Mouse (Mus musculus) limb, embryonic 12.5 days (tissue): ENCODE measurements around the gene Rps18. TPM values are rescaled to one million over a fixed set of nuclear protein-coding genes. Genes with fewer than 3 reads are reported as not detected.

Experiments used
- ATAC-seq: fragments of 200-750 bp; cut with Nextera tagmentation; 2 replicates; pipeline ENCODE4 v1.8.0; 2017; ENCODE audit warnings: low read depth, moderate TSS enrichment; ENCODE audit not compliant: insufficient number of reproducible peaks, insufficient read depth, low FRiP score, low TSS enrichment
- H3K27ac ChIP-seq: fragments of 300-500 bp; sonication (generic); 2 replicates; pipeline ENCODE4 v1.5.1; 2016; ENCODE audit warnings: mild to moderate bottlenecking, moderate library complexity
- H3K27me3 ChIP-seq: fragments of 300-500 bp; sonication (generic); 2 replicates; pipeline ENCODE4 v1.6.1; 2016; ENCODE audit warnings: mild to moderate bottlenecking, moderate library complexity
- H3K36me3 ChIP-seq: fragments of 300-500 bp; sonication (generic); 2 replicates; pipeline ENCODE4 v1.6.1; 2016; ENCODE audit warnings: mild to moderate bottlenecking, moderate library complexity
- H3K4me1 ChIP-seq: fragments of 300-500 bp; sonication (generic); replicated peaks from 2 replicates; pipeline ENCODE4 v1.6.1; 2016
- H3K4me2 ChIP-seq: fragments of 300-500 bp; sonication (generic); 2 replicates; pipeline ENCODE4 v1.6.1; 2016; ENCODE audit warnings: mild to moderate bottlenecking, moderate library complexity
- H3K4me3 ChIP-seq: fragments of 300-500 bp; sonication (generic); replicated peaks from 2 replicates; pipeline ENCODE4 v1.5.1; 2016; ENCODE audit warnings: mild to moderate bottlenecking
- H3K9ac ChIP-seq: fragments of 300-500 bp; sonication (generic); replicated peaks from 2 replicates; pipeline ENCODE4 v1.6.1; 2016; ENCODE audit warnings: mild to moderate bottlenecking, moderate library complexity
- H3K9me3 ChIP-seq: fragments of 300-500 bp; sonication (generic); 2 replicates; pipeline ENCODE4 v1.6.1; 2016; ENCODE audit warnings: mild to moderate bottlenecking, moderate library complexity
- WGBS: fragments of 180-500 bp; shearing (Covaris S2); methylation state at CpG from one replicate; pipeline ENCODE4 v1.1.7; 2016; 5-methylcytosine and 5-hydroxymethylcytosine counted together
- polyA plus RNA-seq: library from polyadenylated mRNA; unstranded; fragments of >200 nt; fragmentation: Nextera tagmentation; extraction: Ambion mirVana; gene quantifications from 2 replicates; pipeline ENCODE4 v1.2.1, GENCODE M21; 2016

Rps18 gene
- polyA plus RNA-seq, 1 experiment from 2014 or later = 1,388 TPM

DNA sequence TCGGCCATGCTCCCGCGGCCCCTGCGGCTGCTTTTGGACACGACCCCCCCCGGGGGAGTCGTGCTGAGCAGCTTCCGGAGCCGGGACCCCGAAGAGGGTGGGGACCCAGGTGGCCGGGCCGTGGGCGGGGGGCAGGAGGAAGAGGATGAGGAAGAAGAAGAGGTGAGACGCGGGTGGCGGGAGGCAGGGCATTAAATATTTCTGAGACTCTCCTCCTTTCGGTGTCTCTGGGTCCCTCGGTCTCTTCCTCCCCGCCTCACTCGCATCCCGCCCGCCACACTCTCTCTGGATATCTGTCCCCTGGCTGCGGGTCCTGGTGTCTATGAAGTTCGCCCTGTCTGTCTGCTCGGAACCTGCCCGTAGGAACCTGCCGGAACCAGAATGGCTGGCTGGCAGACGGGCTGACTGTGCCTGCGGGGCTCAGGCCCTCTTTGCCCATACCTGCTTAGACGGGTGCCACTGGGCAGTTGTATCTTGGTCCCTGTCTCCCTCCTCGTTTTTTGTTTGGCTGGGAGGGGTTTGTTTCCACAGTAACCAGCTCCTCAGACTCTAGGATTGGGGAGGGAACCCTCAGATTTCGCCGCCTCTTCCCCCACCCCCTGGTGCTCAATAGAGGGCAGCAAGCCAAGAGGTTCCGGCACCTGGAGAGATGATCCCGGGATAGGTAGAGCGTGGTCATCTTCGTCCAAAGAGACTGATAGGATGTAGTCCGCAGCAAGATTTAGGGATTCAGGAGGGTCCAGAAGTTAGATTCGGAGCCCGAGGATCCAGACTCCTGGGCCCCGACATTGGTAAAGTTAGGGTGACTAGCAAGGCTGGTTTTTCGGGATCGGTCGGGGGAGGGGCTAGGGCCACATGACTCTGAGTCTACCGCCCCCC is 25.3 kb downstream of the Rps18 start:
- peaks cover 18% of the 10 kb centered on the region for H3K4me1 ChIP-seq

DNA sequence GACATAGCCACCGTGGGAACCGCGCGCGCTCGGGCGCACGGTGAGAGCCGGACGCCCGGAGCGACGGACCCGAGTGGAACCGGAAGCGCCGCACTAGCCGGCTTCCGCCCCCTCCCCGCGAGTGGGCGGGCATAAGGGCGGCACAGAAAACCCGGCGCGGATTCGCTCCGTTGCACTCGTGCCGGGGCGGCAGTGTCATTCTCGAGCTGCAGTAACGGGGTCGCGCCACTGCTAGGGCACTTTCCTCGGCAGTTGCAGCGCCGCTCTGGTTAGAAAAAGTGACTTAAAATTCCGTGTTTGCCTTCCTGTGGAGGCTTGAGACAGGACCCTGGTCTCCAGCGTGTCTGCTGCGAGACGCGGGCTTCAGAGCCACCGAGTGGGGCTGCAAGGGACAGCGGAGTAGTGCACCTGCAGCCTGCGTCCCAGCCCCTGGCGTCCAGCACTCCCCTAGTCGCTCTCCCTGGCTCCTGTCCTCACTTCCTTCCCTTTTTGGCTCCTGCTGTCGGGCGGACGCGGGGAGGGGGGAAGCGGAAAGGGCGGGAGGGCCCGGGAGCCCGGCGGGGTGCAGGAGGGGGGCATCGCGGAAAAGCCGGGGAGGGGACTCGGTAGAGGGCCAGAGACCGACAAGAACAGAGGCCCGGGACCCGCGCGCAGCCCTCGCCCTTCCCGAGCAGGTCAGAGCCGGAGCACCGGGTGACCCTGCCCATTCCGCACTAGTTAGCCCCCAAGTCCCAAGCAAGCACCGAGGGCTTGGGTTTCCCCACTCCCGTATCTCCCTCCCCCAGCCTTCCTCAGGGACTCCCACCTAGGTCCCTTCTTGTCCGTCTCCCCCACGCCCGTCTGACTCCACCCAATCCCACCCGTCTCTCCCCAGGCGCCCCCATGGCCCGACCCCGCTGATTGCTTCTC is 26.2 kb downstream of the Rps18 start, which contains the start of gene Rgl2:
Rgl2 (plus strand) TSS at position 173 of the 909 bp plus-strand sequence.
- Histone ChIP-seq H3K4me1 (peaks cover 18% of the 10 kb centered on the region), H3K36me3 (peaks cover 57% of the 10 kb centered on the region), H3K27ac (peak within 1 kb of the TSS; percentile 97), H3K4me3 (peak within 1 kb of the TSS; percentile 73), H3K9me3 (no peaks in the 10 kb centered on the region), H3K4me2 (peak within 1 kb of the TSS; percentile 88), H3K9ac (peak within 1 kb of the TSS; percentile 74), H3K27me3 (no peaks in the 10 kb centered on the region)
- ATAC-seq = peak; percentile 63
- under 1% methylated on average over 73 of the region's 80 CpGs for WGBS

More for the DNA sequence above, 25.3 kb downstream of the Rps18 start:
- Histone ChIP-seq H3K9ac (peak overlapping the region; percentile 74), H3K27ac (peak overlapping the region; percentile 97), H3K4me2 (peak overlapping the region; percentile 88), H3K36me3 (peaks cover 59% of the 10 kb centered on the region), H3K9me3 (no peaks in the 10 kb centered on the region), H3K27me3 (no peaks in the 10 kb centered on the region), H3K4me3 (peak overlapping the region; percentile 73)
- no peak for ATAC-seq
- under 1% methylated on average over 45 of the region's 45 CpGs for WGBS

DNA sequence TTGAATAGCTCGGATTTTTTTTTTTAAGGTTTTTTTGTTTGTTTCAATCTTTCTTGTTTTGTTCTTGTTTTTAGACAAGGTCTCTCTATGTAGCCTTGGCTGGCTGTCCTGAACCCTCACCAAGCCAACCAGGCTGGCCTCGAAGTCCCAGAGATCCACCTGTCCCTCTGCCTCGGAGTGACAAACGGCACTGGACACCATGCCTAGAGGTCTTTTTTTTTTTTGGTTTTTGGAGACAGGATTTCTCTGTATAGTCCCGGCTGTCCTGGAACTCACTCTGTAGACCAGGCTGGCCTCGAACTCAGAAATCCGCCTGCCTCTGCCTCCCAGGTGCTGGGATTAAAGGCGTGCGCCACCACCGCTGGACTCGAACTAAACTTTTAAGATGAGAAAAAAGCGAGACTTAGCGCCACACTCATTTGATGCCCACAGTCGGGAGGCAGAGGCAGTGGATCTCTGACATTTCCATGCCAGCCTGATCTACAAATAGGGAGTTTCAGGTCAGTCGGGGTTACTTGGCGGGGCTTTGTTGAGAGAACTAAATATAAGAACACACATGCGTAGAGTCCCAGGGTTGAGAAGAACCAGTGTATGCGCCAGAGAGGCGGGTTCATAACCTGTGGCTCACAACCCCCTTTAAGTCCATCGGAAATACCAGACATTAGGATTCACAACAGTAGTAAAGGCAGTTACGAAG is 27.4 kb downstream of the Rps18 start:
- 63% methylated on average over 21 of the region's 21 CpGs for WGBS

DNA sequence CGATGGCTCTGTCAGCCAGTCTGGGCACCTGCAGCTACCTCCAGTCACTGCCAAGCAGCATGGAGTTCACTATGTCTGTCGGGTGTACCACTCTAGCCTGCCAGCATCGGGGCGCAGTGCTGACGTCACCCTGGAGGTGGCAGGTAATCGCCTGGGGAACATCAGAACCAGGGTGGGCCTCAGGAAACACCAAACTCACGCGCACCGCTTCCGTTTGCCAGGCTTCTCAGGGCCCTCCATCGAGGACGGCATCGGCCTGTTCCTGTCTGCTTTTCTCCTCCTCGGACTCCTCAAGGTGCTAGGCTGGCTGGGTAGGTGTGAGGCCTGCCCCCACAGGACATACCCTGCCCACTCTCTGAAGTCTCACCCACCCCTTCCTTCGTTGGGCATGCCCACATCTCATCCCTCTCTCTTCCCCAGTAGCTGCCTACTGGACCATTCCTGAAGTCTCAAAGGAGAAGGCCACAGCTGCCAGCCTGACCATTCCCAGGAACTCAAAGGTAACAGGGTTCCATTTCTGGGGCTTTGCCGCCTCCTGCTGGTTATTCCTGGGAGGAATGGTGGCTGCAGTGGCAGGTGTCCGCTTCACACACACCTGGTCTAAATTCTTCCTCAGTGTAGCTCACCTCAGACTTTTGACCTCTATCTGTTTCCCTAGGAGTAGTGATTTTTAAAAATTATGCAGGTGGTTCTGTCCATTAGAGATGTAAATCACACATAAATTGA is 29.4 kb downstream of the Rps18 start:
- no peaks in the 10 kb centered on the region for H3K9me3 ChIP-seq
- no peak overlapping the region for H3K4me3 ChIP-seq
- no peak for ATAC-seq
- H3K4me1 ChIP-seq = peaks cover 15% of the 10 kb centered on the region
- no peak overlapping the region for H3K9ac ChIP-seq
- no peaks in the 10 kb centered on the region for H3K27me3 ChIP-seq
- 79% methylated on average over 17 of the region's 17 CpGs for WGBS
- H3K36me3 ChIP-seq = peaks cover 29% of the 10 kb centered on the region
- H3K4me2 ChIP-seq = no peak overlapping the region
- no peak overlapping the region for H3K27ac ChIP-seq

More for the DNA sequence above, 27.4 kb downstream of the Rps18 start:
- H3K36me3 ChIP-seq = peaks cover 45% of the 10 kb centered on the region
- no peak overlapping the region for H3K27ac ChIP-seq
- peak overlapping the region; percentile 74 for H3K9ac ChIP-seq
- no peaks in the 10 kb centered on the region for H3K27me3 ChIP-seq
- H3K4me2 ChIP-seq = peak overlapping the region; percentile 88
- no peaks in the 10 kb centered on the region for H3K9me3 ChIP-seq
- ATAC-seq = no peak
- peaks cover 18% of the 10 kb centered on the region for H3K4me1 ChIP-seq
- H3K4me3 ChIP-seq = peak overlapping the region; percentile 73

DNA sequence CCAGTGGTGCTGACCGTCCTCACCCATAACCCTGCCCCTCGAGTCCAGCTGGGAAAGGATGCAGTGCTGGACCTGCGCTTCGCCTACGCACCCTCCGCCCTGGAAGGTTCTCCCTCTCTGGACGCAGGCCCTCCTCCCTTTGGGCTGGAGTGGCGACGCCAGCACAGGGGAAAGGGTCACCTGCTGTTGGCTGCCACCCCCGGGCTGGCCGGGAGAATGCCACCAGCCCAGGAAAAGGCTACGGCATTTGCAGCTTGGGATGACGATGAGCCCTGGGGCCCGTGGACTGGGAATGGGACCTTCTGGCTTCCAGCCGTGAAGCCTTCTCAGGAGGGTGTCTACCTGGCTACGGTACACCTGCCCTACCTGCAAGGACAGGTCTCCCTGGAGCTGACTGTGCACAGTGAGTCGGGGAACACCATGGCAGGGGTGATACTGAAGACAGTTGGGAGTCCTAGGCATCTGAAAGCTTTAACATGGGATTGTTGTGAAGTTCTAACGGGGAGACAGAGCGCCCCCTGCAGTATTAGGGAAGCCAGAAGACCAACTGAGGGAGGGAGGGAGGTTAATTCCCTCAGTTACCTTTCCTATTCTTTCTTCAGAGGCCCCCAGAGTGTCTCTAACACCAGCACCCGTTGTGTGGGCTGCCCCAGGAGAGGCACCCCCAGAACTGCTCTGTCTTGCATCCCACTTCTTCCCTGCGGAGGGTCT is 30.2 kb downstream of the Rps18 start:
- Histone ChIP-seq H3K9ac (no peak overlapping the region), H3K36me3 (peaks cover 29% of the 10 kb centered on the region), H3K9me3 (no peaks in the 10 kb centered on the region), H3K4me1 (peaks cover 9% of the 10 kb centered on the region), H3K27ac (no peak overlapping the region), H3K27me3 (no peaks in the 10 kb centered on the region), H3K4me2 (no peak overlapping the region), H3K4me3 (no peak overlapping the region)
- 81% methylated on average over 21 of the region's 21 CpGs for WGBS
- ATAC-seq = no peak

DNA sequence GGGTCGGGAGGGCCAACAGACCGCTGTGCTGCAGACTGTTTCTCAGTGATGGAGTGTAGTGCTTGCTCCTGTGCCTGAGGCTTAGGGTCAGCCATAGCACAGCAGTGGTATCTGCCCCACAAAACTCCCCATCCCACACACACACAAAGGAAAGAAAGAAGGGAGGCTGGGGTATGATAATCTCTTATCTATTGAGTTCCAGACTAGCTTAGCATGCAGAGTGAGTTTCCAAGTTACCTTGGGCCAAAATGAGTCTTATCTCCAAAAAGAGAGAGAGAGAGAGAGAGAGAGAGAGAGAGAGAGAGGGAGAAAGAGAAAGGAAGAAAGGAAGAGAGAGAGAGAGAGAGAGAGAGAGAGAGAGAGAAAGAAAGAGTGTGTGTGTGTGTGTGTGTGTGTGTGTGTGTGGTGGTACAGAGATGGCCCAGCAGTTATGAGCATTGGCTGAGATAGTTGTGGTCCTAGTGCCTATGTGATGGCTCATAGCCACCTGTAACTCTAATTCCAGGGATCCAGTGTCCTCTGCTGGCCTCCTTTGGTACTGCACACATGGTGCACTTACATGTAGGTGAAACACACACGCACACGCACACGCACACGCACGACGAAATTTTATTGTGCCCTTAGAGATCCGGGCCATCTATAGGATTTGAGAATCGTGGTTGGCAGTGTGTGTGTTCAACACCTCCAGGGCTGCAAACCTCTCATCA is 31.1 kb downstream of the Rps18 start:
- Histone ChIP-seq H3K36me3 (peaks cover 29% of the 10 kb centered on the region), H3K4me3 (no peak overlapping the region), H3K27ac (no peak overlapping the region), H3K4me2 (no peak overlapping the region), H3K4me1 (peaks cover 14% of the 10 kb centered on the region), H3K27me3 (no peaks in the 10 kb centered on the region), H3K9ac (no peak overlapping the region), H3K9me3 (no peaks in the 10 kb centered on the region)
- ATAC-seq = no peak
- 83% methylated on average over 10 of the region's 10 CpGs for WGBS

DNA sequence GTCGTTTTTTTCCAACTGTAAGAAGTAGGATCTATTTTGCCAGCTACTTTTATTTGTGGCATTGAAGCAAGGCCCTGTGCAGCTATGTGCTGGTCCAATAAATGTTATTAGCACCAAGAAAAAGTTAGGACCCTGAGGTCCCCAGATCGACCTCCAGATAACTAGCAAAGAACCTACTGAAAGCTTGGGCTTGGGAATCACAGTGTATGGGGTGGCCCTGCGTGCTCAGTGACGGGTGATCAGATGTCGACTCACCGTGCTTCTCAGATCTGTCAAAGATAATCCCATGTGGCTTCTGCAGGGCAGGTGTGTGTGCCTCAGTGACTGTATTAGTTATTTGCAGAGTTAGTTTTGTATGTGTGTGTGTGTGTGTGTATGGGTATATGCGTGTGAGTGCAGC is 34.4 kb downstream of the Rps18 start:
- peaks cover 27% of the 10 kb centered on the region for H3K4me1 ChIP-seq
- H3K27me3 ChIP-seq = no peaks in the 10 kb centered on the region
- H3K27ac ChIP-seq = no peak overlapping the region
- peaks cover 32% of the 10 kb centered on the region for H3K36me3 ChIP-seq
- 0 out of 2 replicates have a peak overlapping the region, but pooled peaks have one; percentile 98 for H3K4me2 ChIP-seq
- no peak for ATAC-seq
- H3K4me3 ChIP-seq = peak overlapping the region; percentile 63; the same call in 1 of the 2 replicates
- H3K9me3 ChIP-seq = no peaks in the 10 kb centered on the region
- no peak overlapping the region for H3K9ac ChIP-seq
- 89% methylated on average over 7 of the region's 7 CpGs for WGBS

DNA sequence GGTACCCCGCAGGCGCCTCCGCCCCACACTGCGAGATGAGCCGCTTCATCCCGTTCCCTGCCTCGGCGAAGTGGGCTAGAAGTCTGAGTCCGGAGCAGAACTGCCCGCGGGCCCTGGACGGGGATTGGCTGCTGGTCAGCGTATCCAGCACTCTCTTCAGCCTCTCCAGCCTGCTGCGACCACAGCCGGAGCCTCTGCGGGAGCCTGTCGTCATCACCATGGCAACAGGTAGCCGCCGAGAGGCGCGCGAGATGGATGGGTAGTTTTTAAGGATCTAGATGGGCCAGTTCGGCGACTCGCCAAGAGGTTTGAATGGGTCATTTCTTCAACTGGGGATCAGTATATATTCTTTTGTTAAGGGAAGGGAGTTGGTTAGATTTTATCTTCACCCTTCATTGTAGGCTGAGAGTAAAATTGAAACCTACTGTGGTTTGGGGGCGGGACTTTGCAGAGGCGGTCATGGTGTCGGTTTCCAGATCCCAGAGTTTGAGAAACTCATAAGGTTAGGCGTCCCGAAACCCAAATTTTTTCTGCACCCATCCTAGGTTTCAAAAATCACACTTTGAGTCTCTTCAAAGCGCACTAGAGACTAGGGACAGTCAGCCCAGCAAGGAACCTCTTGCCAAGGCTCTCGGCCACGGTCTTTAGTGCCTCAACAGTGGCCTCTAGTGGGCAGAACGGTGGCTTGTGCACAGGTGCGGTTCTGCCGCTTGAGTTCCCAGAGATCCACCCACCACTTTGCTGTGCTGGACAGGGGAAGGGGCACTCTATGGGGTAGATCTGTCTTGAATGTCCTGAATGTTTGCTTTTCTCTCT is 35.3 kb downstream of the Rps18 start:
- Histone ChIP-seq H3K27me3 (no peaks in the 10 kb centered on the region), H3K4me1 (peaks cover 28% of the 10 kb centered on the region), H3K4me2 (peak overlapping the region; percentile 98), H3K9ac (peak overlapping the region; percentile 77), H3K9me3 (no peaks in the 10 kb centered on the region), H3K4me3 (peak overlapping the region; percentile 63), H3K27ac (peak overlapping the region; percentile 76), H3K36me3 (peaks cover 23% of the 10 kb centered on the region)
- 0 out of 2 replicates have a peak, but pooled peaks have one; percentile 10 for ATAC-seq
- WGBS = under 1% methylated on average over 36 of the region's 36 CpGs
